Mouse (Mus musculus) G1E (cell line): Measurements from ENCODE around the gene Isca1. TPM values are rescaled to one million over a fixed set of nuclear protein-coding genes. Genes with fewer than 3 reads are reported as not detected.
"Not testable (repeated sequence)": the region's sequence is repeated elsewhere in the genome, so short reads cannot be mapped to it uniquely, and the experiment has no call there.

Source experiments
- ATAC-seq: 2 replicates; pipeline ENCODE4 v1.8.0; 2016; ENCODE audit warnings: mild to moderate bottlenecking; ENCODE audit not compliant: insufficient number of reproducible peaks, poor library complexity, low FRiP score, severe bottlenecking; ENCODE audit errors: extremely low read depth
- DNase-seq: peaks from one replicate; pipeline ENCODE4 v3.0.0; 2012; ENCODE audit warnings: low spot score
- H3K27me3 ChIP-seq: 2 replicates; pipeline ENCODE4 v1.6.1; 2012; ENCODE audit warnings: mild to moderate bottlenecking, low read length, inconsistent platforms; ENCODE audit not compliant: insufficient read depth
- H3K36me3 ChIP-seq: replicated peaks from 2 replicates; pipeline ENCODE3; 2012; ENCODE audit warnings: mild to moderate bottlenecking, inconsistent platforms
- H3K4me1 ChIP-seq: 2 replicates; pipeline ENCODE4 v1.6.1; 2012; ENCODE audit warnings: low read depth, low read length, inconsistent platforms, mixed read lengths; ENCODE audit not compliant: insufficient read depth
- H3K4me3 ChIP-seq: 2 replicates; pipeline ENCODE4 v1.5.1; 2012; ENCODE audit warnings: low read depth, mild to moderate bottlenecking, inconsistent platforms, low read length, moderate library complexity, mixed read lengths
- H3K9me3 ChIP-seq: replicated peaks from 2 replicates; pipeline ENCODE4 v1.6.1; 2012; ENCODE audit warnings: inconsistent platforms
- CTCF ChIP-seq: IDR thresholded peaks from 2 replicates; pipeline ENCODE4 v1.5.1; 2012; ENCODE audit warnings: low read depth, low read length, inconsistent platforms, mixed read lengths
- GATA1 ChIP-seq: IDR thresholded peaks from 2 replicates; pipeline ENCODE4 v1.6.1; 2012; ENCODE audit warnings: borderline replicate concordance, low read length, inconsistent platforms, mixed read lengths
- GATA2 ChIP-seq: IDR thresholded peaks from 2 replicates; pipeline ENCODE4 v1.6.1; 2012; ENCODE audit warnings: low read depth, low read length, inconsistent platforms, borderline replicate concordance
- POLR2AphosphoS5 ChIP-seq: IDR thresholded peaks from 2 replicates; pipeline ENCODE4 v1.6.1; 2012; ENCODE audit warnings: low read depth, low read length, inconsistent platforms; ENCODE audit not compliant: insufficient replicate concordance
- TAL1 ChIP-seq: conservative IDR thresholded peaks from 2 replicates; pipeline ENCODE4 v1.6.1; 2012; ENCODE audit warnings: low read depth, low read length, inconsistent platforms, mixed read lengths
- polyA plus RNA-seq: library from polyadenylated mRNA; stranded (reverse); fragments of >175 nt; gene quantifications from 2 replicates; pipeline ENCODE4 v1.2.3, GENCODE M21; 2012
- total RNA-seq, 2 experiments: library from RNA; stranded (forward) in 1 of 2; stranded (reverse) in 1 of 2; fragments of 200-1000 nt in 1 of 2; fragments of >200 nt in 1 of 2; fragmentation: Nextera tagmentation in 1 of 2; gene quantifications; 2 replicates each; pipeline ENCODE4 v1.2.3; 2014 to 2017

Isca1 gene
- total and polyA plus RNA-seq, 3 experiments, result 57.0 to 309 (median 85.8) TPM

- Histone ChIP-seq H3K27me3 (peaks cover 26% of the 10 kb centered on the region), H3K4me3 (no peak overlapping the region), H3K36me3 (no peaks in the 10 kb centered on the region), H3K9me3 (no peaks in the 10 kb centered on the region), H3K4me1 (peaks cover 28% of the 10 kb centered on the region)
- TF ChIP-seq TAL1 (no peak), GATA1 (no peak), POLR2AphosphoS5 (no peak), GATA2 (no peak), CTCF (no peak)
- ATAC-seq, result no peak
- DNase-seq, result no peak
Observed at GRCm38 (mm10) chr13:59741096-59741495, 28.5 kb downstream of the Isca1 start.

DNA sequence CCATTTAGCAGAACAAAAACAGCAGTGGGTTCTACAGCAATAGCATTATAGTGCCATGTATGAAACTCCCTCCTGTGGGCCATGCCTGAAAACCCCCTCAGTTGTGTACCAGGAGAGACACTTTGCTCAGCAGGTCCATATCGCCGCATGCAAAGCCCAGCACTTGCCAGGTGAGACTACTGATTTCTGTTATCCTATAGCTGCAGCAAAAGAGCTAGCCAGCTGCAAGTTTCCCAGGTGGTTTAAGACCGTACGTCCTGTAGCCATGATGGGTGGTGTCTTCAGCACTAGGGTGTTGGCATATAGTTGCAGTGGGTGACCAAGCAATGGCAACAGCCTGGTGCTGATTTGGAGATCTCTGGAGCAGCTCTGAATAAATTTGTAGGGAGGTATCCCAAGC is 30.2 kb downstream of the Isca1 start:
- ATAC-seq, result no peak

DNA sequence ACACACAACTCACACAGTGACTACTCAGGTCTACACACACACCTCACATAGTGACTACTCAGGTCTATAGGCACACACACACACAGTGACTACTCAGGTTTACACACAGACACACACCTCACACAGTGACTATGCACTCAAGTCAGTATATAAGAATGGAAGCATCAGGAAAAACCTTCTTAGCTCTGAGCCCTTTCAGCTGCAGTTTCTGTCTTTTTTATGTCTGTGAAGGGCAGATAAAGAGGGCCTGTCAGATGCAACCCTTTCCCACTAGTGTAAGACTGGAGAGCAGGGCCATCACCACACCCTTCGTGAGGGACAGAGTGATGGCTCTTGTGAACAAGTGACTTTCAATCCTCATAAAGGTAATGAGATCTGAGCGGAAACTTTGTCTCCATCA is 31.2 kb downstream of the Isca1 start:
- peaks cover 49% of the 10 kb centered on the region for H3K4me1 ChIP-seq
- no peak for DNase-seq
- ATAC-seq, result no peak
- no peaks in the 10 kb centered on the region for H3K36me3 ChIP-seq
- peaks cover 10% of the 10 kb centered on the region for H3K27me3 ChIP-seq
- TF ChIP-seq CTCF (no peak), GATA2 (no peak), GATA1 (no peak), TAL1 (no peak), POLR2AphosphoS5 (no peak)
- H3K9me3 ChIP-seq, result no peaks in the 10 kb centered on the region
- no peak overlapping the region for H3K4me3 ChIP-seq

More for the DNA sequence above, 30.2 kb downstream of the Isca1 start:
- DNase-seq, result no peak
- H3K36me3 ChIP-seq, result no peaks in the 10 kb centered on the region
- H3K4me3 ChIP-seq, result no peak overlapping the region
- peaks cover 44% of the 10 kb centered on the region for H3K4me1 ChIP-seq
- H3K9me3 ChIP-seq, result no peaks in the 10 kb centered on the region
- peaks cover 19% of the 10 kb centered on the region for H3K27me3 ChIP-seq
- TF ChIP-seq GATA1, result no peak
- no peak for TF ChIP-seq CTCF

DNA sequence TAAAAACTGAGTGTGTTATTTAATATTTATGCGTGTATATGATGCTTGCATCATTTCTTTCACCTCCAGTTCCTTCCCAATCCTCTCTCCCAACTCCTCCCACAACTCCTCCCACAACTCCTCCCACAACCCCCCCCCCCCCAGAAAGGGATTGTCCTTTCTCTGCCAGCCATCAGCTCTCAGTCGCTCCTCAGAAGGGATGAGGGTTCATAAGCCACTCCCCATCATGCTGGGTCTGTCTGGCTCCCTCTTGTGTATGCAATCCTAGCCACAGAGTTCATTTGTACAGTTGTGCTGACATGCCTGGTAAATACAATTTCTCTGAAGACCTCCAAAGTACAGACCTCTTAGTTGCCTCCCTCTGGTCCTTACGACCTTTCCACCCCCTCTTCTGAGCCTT is 34.4 kb downstream of the Isca1 start:
- H3K36me3 ChIP-seq, result no peaks in the 10 kb centered on the region
- ATAC-seq, result peak; percentile 85
- no peaks in the 10 kb centered on the region for H3K27me3 ChIP-seq
- TF ChIP-seq POLR2AphosphoS5, result no peak
- TF ChIP-seq GATA2, result no peak
- TF ChIP-seq GATA1, result no peak
- no peak for TF ChIP-seq TAL1
- TF ChIP-seq CTCF, result no peak
- peaks cover 65% of the 10 kb centered on the region for H3K4me1 ChIP-seq
- peak; percentile 68 for DNase-seq
- no peaks in the 10 kb centered on the region for H3K9me3 ChIP-seq
- no peak overlapping the region for H3K4me3 ChIP-seq

- DNase-seq, H3K9me3 ChIP-seq, H3K27me3 ChIP-seq, H3K36me3 ChIP-seq: not testable (repeated sequence)
- H3K4me3 ChIP-seq, result peak overlapping the region; percentile 28; the same call in 1 of the 2 replicates
- peaks cover 62% of the 10 kb centered on the region for H3K4me1 ChIP-seq
- 0 out of 2 replicates have a peak, but pooled peaks have one; percentile 11 for ATAC-seq
Observed at GRCm38 (mm10) chr13:59734347-59734746, 35.3 kb downstream of the Isca1 start.

DNA sequence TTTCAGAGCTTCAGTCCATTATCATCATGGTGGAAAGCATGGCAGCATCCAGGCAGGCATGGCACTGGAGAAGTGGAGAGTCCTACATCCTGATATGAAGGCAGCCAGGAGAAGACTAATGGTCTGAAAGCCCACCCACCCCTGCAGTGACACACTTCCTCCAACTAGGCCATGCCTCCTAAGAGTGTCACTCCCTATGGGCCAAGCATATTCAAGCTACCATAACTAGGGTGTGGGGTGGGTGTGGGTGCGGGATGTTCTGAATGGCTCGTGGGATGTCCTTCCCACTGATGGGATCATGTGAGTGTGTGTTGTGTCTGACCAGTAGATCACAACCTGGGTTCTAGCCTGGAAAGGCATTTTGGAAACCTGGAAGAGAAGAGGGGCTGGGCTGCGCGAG is 35.7 kb downstream of the Isca1 start:
- H3K4me1 ChIP-seq, result peaks cover 64% of the 10 kb centered on the region
- TF ChIP-seq POLR2AphosphoS5 (no peak), TAL1 (no peak)
- no peaks in the 10 kb centered on the region for H3K36me3 ChIP-seq
- H3K9me3 ChIP-seq, result no peaks in the 10 kb centered on the region
- DNase-seq (no peak), ATAC-seq (no peak)
- no peaks in the 10 kb centered on the region; the same call in 1 of the 2 replicates for H3K27me3 ChIP-seq
- H3K4me3 ChIP-seq, result peak overlapping the region; percentile 45; the same call in 1 of the 2 replicates

GRCm38 (mm10) chr13:59731652-59732051 is 38.0 kb downstream of the Isca1 start, which contains the start of gene Spata31d1d:
TSS of gene Spata31d1d (minus strand) at chr13:59731752.
- Histone ChIP-seq H3K4me3 (no peak within 1 kb of the TSS), H3K9me3 (no peaks in the 10 kb centered on the region), H3K4me1 (peaks cover 66% of the 10 kb centered on the region), H3K36me3 (no peaks in the 10 kb centered on the region), H3K27me3 (peaks cover 2% of the 10 kb centered on the region; the same call in 1 of the 2 replicates)
- TF ChIP-seq TAL1, result no peak
- TF ChIP-seq CTCF, result no peak
- no peak for TF ChIP-seq POLR2AphosphoS5
- no peak for TF ChIP-seq GATA2
- no peak for TF ChIP-seq GATA1
- no peak for DNase-seq
- ATAC-seq, result no peak
